Mouse (Mus musculus): ENCODE results near the gene Apoa2.
"Not testable (repeated sequence)": the region's sequence is repeated elsewhere in the genome, so short reads cannot be mapped to it uniquely, and the experiment has no call there.

Apoa2 gene

GRCm38 (mm10) chr1:171235791-171236190 lies 10.9 kb downstream of the Apoa2 start:
- no peak for DNase-seq (ENCODE audit: low read depth, low spot score)

GRCm38 (mm10) chr1:171237438-171237837 lies 12.6 kb downstream of the Apoa2 start:
- no peak for DNase-seq (ENCODE audit: low read depth, low spot score)

- peak; percentile 76 for DNase-seq (ENCODE audit: low read depth, low spot score)
Measured at GRCm38 (mm10) chr1:171238463-171238862, 13.6 kb downstream of the Apoa2 start.

GRCm38 (mm10) chr1:171239992-171240744 lies 15.3 kb downstream of the Apoa2 start:
- no peak for DNase-seq (ENCODE audit: low read depth, low spot score)

- DNase-seq (ENCODE audit: low read depth, low spot score): no peak
Measured at GRCm38 (mm10) chr1:171240911-171241310, 16.1 kb downstream of the Apoa2 start.

GRCm38 (mm10) chr1:171241952-171242351 lies 17.1 kb downstream of the Apoa2 start:
- DNase-seq (ENCODE audit: low read depth, low spot score): not testable (repeated sequence)

GRCm38 (mm10) chr1:171245353-171245752 lies 20.5 kb downstream of the Apoa2 start:
- DNase-seq (ENCODE audit: low read depth, low spot score): no peak

- DNase-seq (ENCODE audit: low read depth, low spot score): peak; percentile 99
Measured at GRCm38 (mm10) chr1:171246709-171247452, 22.0 kb downstream of the Apoa2 start.

GRCm38 (mm10) chr1:171247453-171247841 lies 22.6 kb downstream of the Apoa2 start:
- no peak for DNase-seq (ENCODE audit: low read depth, low spot score)

GRCm38 (mm10) chr1:171247916-171248315 lies 23.1 kb downstream of the Apoa2 start:
- DNase-seq (ENCODE audit: low read depth, low spot score): no peak

GRCm38 (mm10) chr1:171248386-171249226 lies 23.8 kb downstream of the Apoa2 start:
- no peak for DNase-seq (ENCODE audit: low read depth, low spot score)

- no peak for DNase-seq (ENCODE audit: low read depth, low spot score)
Measured at GRCm38 (mm10) chr1:171249913-171250600, 25.2 kb downstream of the Apoa2 start, which contains the start of gene Adamts4. TSS of gene Adamts4 (plus strand) at chr1:171250421.

- DNase-seq (ENCODE audit: low read depth, low spot score): no peak
Measured at GRCm38 (mm10) chr1:171250680-171251593, 26.1 kb downstream of the Apoa2 start, which contains the start of gene Ndufs2. TSS of gene Ndufs2 (minus strand) at chr1:171251388.

- no peak for DNase-seq (ENCODE audit: low read depth, low spot score)
Measured at GRCm38 (mm10) chr1:171251594-171252324, 26.9 kb downstream of the Apoa2 start.

GRCm38 (mm10) chr1:171252415-171252814 lies 27.6 kb downstream of the Apoa2 start:
- DNase-seq (ENCODE audit: low read depth, low spot score): no peak

GRCm38 (mm10) chr1:171256095-171256818 lies 31.4 kb downstream of the Apoa2 start:
- no peak for DNase-seq (ENCODE audit: low read depth, low spot score)

GRCm38 (mm10) chr1:171256937-171257548 lies 32.2 kb downstream of the Apoa2 start:
- DNase-seq (ENCODE audit: low read depth, low spot score): peak; percentile 79

GRCm38 (mm10) chr1:171257781-171258180 lies 32.9 kb downstream of the Apoa2 start:
- no peak for DNase-seq (ENCODE audit: low read depth, low spot score)
